Mouse (Mus musculus): ENCODE measurements around the gene Thbs2. TPM values are rescaled to one million over a fixed set of nuclear protein-coding genes. Genes with fewer than 3 reads are reported as not detected.

Gene Thbs2
- polyA plus RNA-seq, 1 experiment from 2014 or later: 18.7 TPM

DNA sequence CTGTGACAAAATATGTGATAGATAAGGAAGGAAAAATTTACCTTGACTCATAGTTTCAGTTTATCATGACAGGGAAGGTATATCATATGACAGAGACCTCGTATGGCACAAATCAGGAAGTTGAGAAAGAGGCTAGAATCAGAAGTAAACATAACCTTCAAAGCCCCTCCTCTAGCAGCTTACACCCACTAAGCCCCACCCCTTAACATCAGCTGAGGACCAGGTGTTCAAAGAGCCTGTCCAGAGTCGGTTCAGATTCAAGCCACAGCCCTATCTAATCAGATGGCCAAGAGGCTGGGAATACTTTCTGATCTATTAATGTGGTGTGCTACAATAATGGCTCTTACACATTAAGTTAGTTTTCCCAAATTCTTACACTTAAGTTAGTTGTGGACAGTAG, 30.8 kb upstream of the Thbs2 start:
- Histone ChIP-seq H3K27ac (ENCODE audit: low read depth) (no peak overlapping the region), H3K9me3 (ENCODE audit: low read depth, low read length) (no peaks in the 10 kb centered on the region), H3K4me1 (ENCODE audit: insufficient read depth) (peaks cover 4% of the 10 kb centered on the region; the same call in 1 of the 2 replicates), H3K9ac (no peak overlapping the region), H3K4me3 (ENCODE audit: low read depth, low read length) (no peak overlapping the region), H3K4me2 (no peak overlapping the region), H3K27me3 (ENCODE audit: insufficient read depth, low read length) (no peaks in the 10 kb centered on the region), H3K36me3 (ENCODE audit: insufficient read depth) (no peaks in the 10 kb centered on the region)
- TF ChIP-seq CTCF (IDR thresholded peaks at IDR 0.05; ENCODE audit: low read depth): no peak
- WGBS: 18% methylated on average over 2 of the region's 2 CpGs
- ATAC-seq (ENCODE audit: insufficient read depth) (no peak), DNase-seq (no peak)

GRCm38 (mm10) chr17:14721325-14721724, 27.3 kb upstream of the Thbs2 start:
- TF ChIP-seq CTCF (IDR thresholded peaks at IDR 0.05; ENCODE audit: low read depth): no peak
- Histone ChIP-seq H3K4me1 (ENCODE audit: insufficient read depth) (peaks cover 4% of the 10 kb centered on the region; the same call in 1 of the 2 replicates), H3K27ac (ENCODE audit: low read depth) (no peak overlapping the region), H3K27me3 (ENCODE audit: insufficient read depth, low read length) (no peaks in the 10 kb centered on the region), H3K36me3 (ENCODE audit: insufficient read depth) (no peaks in the 10 kb centered on the region), H3K9me3 (ENCODE audit: low read depth, low read length) (no peaks in the 10 kb centered on the region), H3K4me2 (no peak overlapping the region), H3K4me3 (ENCODE audit: low read depth, low read length) (no peak overlapping the region), H3K9ac (no peak overlapping the region)
- DNase-seq (peak; percentile 66), ATAC-seq (ENCODE audit: insufficient read depth) (peak; percentile 42; the same call in 1 of the 2 replicates)
- WGBS: 28% methylated on average over 4 of the region's 4 CpGs

- Histone ChIP-seq H3K9ac (no peak overlapping the region), H3K27ac (ENCODE audit: low read depth) (no peak overlapping the region), H3K4me2 (no peak overlapping the region), H3K36me3 (ENCODE audit: insufficient read depth) (no peaks in the 10 kb centered on the region), H3K9me3 (ENCODE audit: low read depth, low read length) (no peaks in the 10 kb centered on the region), H3K4me3 (ENCODE audit: low read depth, low read length) (no peak overlapping the region), H3K27me3 (ENCODE audit: insufficient read depth, low read length) (no peaks in the 10 kb centered on the region), H3K4me1 (ENCODE audit: insufficient read depth) (peaks cover 4% of the 10 kb centered on the region; the same call in 1 of the 2 replicates)
- TF ChIP-seq CTCF (IDR thresholded peaks at IDR 0.05; ENCODE audit: low read depth): no peak
- WGBS: 55% methylated on average over 4 of the region's 4 CpGs
- no peak for DNase-seq
- ATAC-seq (ENCODE audit: insufficient read depth): peak; percentile 28; the same call in 1 of the 2 replicates
Observed at GRCm38 (mm10) chr17:14720912-14721311, 26.9 kb upstream of the Thbs2 start.

DNA sequence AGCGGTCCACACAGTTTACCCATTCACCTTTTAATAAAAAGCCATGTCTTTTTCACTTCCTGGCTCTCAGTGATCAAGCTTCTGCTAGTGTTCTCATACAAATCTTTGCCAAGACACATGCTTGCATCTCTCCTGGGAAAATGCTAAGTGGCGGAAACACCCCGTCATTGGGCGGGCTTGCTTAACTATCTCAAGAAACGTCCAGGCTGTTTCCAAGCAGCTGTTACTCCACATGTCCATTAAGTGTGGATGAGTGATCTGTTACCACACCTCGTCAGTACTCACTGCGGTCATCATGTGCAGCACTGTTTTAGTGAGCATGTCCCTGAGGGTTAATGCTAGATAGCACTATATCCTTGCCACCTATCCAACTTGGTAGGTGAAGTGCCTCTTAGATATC, 26.2 kb upstream of the Thbs2 start:
- Histone ChIP-seq H3K36me3 (ENCODE audit: insufficient read depth) (no peaks in the 10 kb centered on the region), H3K4me1 (ENCODE audit: insufficient read depth) (peaks cover 4% of the 10 kb centered on the region; the same call in 1 of the 2 replicates), H3K9me3 (ENCODE audit: low read depth, low read length) (no peaks in the 10 kb centered on the region), H3K9ac (no peak overlapping the region), H3K27ac (ENCODE audit: low read depth) (no peak overlapping the region), H3K4me3 (ENCODE audit: low read depth, low read length) (no peak overlapping the region), H3K27me3 (ENCODE audit: insufficient read depth, low read length) (no peaks in the 10 kb centered on the region), H3K4me2 (no peak overlapping the region)
- WGBS: 56% methylated on average over 7 of the region's 7 CpGs
- TF ChIP-seq CTCF (IDR thresholded peaks at IDR 0.05; ENCODE audit: low read depth): no peak
- DNase-seq (peak; percentile 81), ATAC-seq (ENCODE audit: insufficient read depth) (peak; percentile 77)

GRCm38 (mm10) chr17:14718801-14719200, 24.8 kb upstream of the Thbs2 start:
- no peak overlapping the region for H3K27ac ChIP-seq (ENCODE audit: low read depth)
- H3K36me3 ChIP-seq (ENCODE audit: insufficient read depth): no peaks in the 10 kb centered on the region
- H3K4me1 ChIP-seq (ENCODE audit: insufficient read depth): peaks cover 4% of the 10 kb centered on the region; the same call in 1 of the 2 replicates
- 51% methylated on average over 4 of the region's 4 CpGs for WGBS
- no peaks in the 10 kb centered on the region for H3K27me3 ChIP-seq (ENCODE audit: insufficient read depth, low read length)
- no peak for TF ChIP-seq CTCF (IDR thresholded peaks at IDR 0.05; ENCODE audit: low read depth)
- no peak overlapping the region for H3K4me3 ChIP-seq (ENCODE audit: low read depth, low read length)
- H3K9me3 ChIP-seq (ENCODE audit: low read depth, low read length): no peaks in the 10 kb centered on the region
- no peak for DNase-seq
- no peak overlapping the region for H3K9ac ChIP-seq
- H3K4me2 ChIP-seq: no peak overlapping the region
- ATAC-seq (ENCODE audit: insufficient read depth): no peak

DNA sequence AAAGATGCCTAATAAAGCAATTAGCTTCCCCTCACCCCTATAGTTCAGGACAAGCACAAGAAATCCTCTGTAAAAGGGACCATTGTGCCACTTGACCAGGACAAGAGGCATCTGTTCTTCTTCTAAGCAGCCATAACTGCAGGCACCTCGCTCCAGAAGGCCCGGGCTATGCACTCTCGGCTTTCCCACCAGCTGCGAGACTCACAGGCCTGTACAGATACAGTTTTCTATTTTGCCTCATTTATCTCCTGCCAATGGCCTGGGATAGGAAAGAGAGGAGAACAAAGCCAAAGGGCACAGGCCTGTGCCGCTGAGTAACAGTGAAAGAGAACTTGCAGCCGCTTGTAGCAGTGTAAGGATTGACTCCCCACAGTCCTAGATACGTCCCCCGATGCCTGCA, 20.7 kb upstream of the Thbs2 start:
- ATAC-seq (ENCODE audit: insufficient read depth) (peak; percentile 70; the same call in 1 of the 2 replicates), DNase-seq (peak; percentile 64)
- Histone ChIP-seq H3K27me3 (ENCODE audit: insufficient read depth, low read length) (no peaks in the 10 kb centered on the region), H3K27ac (ENCODE audit: low read depth) (no peak overlapping the region), H3K9ac (no peak overlapping the region), H3K4me3 (ENCODE audit: low read depth, low read length) (no peak overlapping the region), H3K9me3 (ENCODE audit: low read depth, low read length) (no peaks in the 10 kb centered on the region), H3K36me3 (ENCODE audit: insufficient read depth) (no peaks in the 10 kb centered on the region), H3K4me2 (no peak overlapping the region), H3K4me1 (ENCODE audit: insufficient read depth) (no peaks in the 10 kb centered on the region)
- 50% methylated on average over 8 of the region's 8 CpGs for WGBS
- no peak for TF ChIP-seq CTCF (IDR thresholded peaks at IDR 0.05; ENCODE audit: low read depth)

DNA sequence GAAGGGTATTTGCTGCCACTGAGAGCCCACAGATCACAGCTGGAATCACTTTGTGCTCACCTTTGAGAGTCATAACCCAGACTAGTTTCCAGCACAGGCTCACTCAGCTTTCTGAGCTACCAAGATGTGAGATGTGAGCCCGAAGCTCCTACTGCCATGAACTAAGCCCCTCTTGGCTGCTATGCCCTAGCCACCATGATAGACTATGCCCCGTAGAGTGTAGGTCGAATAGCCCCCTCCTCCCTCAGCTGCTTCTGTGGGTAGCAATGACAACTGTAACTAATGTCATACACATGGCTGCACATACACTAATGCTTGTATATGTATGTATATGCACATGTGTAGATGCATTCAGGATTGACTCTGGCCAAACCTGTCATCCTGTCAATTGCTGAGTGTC, 20.3 kb upstream of the Thbs2 start:
- 70% methylated on average over 3 of the region's 3 CpGs for WGBS

DNA sequence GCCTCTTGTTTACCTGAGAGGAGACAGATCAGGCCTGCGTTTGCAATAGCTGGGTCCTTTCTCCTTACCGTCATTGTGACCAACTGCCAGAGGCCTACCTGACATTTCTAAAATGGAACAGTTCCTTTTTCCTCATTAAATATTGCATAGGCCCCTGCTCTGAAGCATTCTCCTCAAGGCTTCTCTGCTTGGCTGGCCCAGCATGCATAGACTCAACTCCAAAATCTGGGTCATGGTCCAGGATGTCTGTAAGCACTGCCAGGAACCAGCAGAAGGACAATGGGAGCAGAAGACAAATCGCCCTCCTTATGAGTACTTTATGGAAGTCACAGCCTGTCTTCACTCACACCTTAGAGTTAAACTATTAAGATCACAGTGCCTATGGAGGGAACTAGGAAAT, 17.7 kb upstream of the Thbs2 start:
- H3K27ac ChIP-seq (ENCODE audit: low read depth): no peak overlapping the region
- no peak overlapping the region for H3K4me2 ChIP-seq
- H3K9me3 ChIP-seq (ENCODE audit: low read depth, low read length): no peaks in the 10 kb centered on the region
- H3K36me3 ChIP-seq (ENCODE audit: insufficient read depth): no peaks in the 10 kb centered on the region
- TF ChIP-seq CTCF (IDR thresholded peaks at IDR 0.05; ENCODE audit: low read depth): no peak
- no peak for ATAC-seq (ENCODE audit: insufficient read depth)
- DNase-seq: no peak
- H3K4me3 ChIP-seq (ENCODE audit: low read depth, low read length): no peak overlapping the region
- H3K4me1 ChIP-seq (ENCODE audit: insufficient read depth): no peaks in the 10 kb centered on the region
- no peak overlapping the region for H3K9ac ChIP-seq
- H3K27me3 ChIP-seq (ENCODE audit: insufficient read depth, low read length): no peaks in the 10 kb centered on the region
- WGBS: 79% methylated on average over 3 of the region's 3 CpGs

More for the DNA sequence above, 20.3 kb upstream of the Thbs2 start:
- Histone ChIP-seq H3K27ac (ENCODE audit: low read depth) (no peak overlapping the region), H3K4me3 (ENCODE audit: low read depth, low read length) (no peak overlapping the region), H3K4me2 (no peak overlapping the region), H3K9ac (no peak overlapping the region), H3K4me1 (ENCODE audit: insufficient read depth) (no peaks in the 10 kb centered on the region), H3K36me3 (ENCODE audit: insufficient read depth) (no peaks in the 10 kb centered on the region), H3K9me3 (ENCODE audit: low read depth, low read length) (no peaks in the 10 kb centered on the region), H3K27me3 (ENCODE audit: insufficient read depth, low read length) (no peaks in the 10 kb centered on the region)
- DNase-seq (no peak), ATAC-seq (ENCODE audit: insufficient read depth) (no peak)
- TF ChIP-seq CTCF (IDR thresholded peaks at IDR 0.05; ENCODE audit: low read depth): no peak

Data from lung, embryonic 14.5 days (tissue).